Mouse (Mus musculus): ENCODE data around the gene Rras. TPM values are rescaled to one million over a fixed set of nuclear protein-coding genes. Genes with fewer than 3 reads are reported as not detected.

Rras gene
- total RNA-seq, 2 experiments from 2014 or later, result 11.8 to 12.2 TPM

- H3K4me3 ChIP-seq, result no peak overlapping the region
- intact Hi-C loops (cut with DNase I), result loop anchor here (5.0 kb wide), 1 partner anchor 83 kb away; no protein-coding TSS in a partner anchor
- no peak for TF ChIP-seq CTCF (IDR thresholded peaks at IDR 0.05)
- no peak for DNase-seq (ENCODE audit: extremely low spot score in 1 of 2, low spot score in 2 of 2)
- H3K27ac ChIP-seq, result no peak overlapping the region
These were observed 33.0 kb upstream of the Rras start for GRCm38 (mm10) chr7:44984833-44985164.

- DNase-seq (ENCODE audit: extremely low spot score in 1 of 2, low spot score in 2 of 2), result peak; percentile 43 to 62
- H3K27ac ChIP-seq, result peak overlapping the region; percentile 96
- intact Hi-C loops (cut with DNase I), result no loop called here
These were observed 32.1 kb upstream of the Rras start for GRCm38 (mm10) chr7:44985595-44986191.

GRCm38 (mm10) chr7:44986192-44986878 lies 31.4 kb upstream of the Rras start, which contains the start of gene Prmt1:
Gene Prmt1, minus strand, starts transcription at chr7:44986568.
- intact Hi-C loops (cut with DNase I), result no loop called here
- Histone ChIP-seq H3K27ac (peak within 1 kb of the TSS; percentile 96), H3K4me3 (peak within 1 kb of the TSS; percentile 97)
- DNase-seq (ENCODE audit: extremely low spot score in 1 of 2, low spot score in 2 of 2), result peak; percentile 95 to 98
- TF ChIP-seq CTCF (IDR thresholded peaks at IDR 0.05), result no peak

More at GRCm38 (mm10) chr7:44985595-44986191, 32.1 kb upstream of the Rras start:
- H3K4me3 ChIP-seq, result peak overlapping the region; percentile 97
- TF ChIP-seq CTCF (IDR thresholded peaks at IDR 0.05), result peak; percentile 27

GRCm38 (mm10) chr7:44986879-44987718 lies 30.7 kb upstream of the Rras start:
- intact Hi-C loops (cut with DNase I), result no loop called here
- Histone ChIP-seq H3K4me3 (peak overlapping the region; percentile 56), H3K27ac (peak overlapping the region; percentile 88)
- no peak for TF ChIP-seq CTCF (IDR thresholded peaks at IDR 0.05)
- no peak for DNase-seq (ENCODE audit: extremely low spot score in 1 of 2, low spot score in 2 of 2)

GRCm38 (mm10) chr7:44996672-44997071 lies 21.1 kb upstream of the Rras start:
- intact Hi-C loops (cut with DNase I), result no loop called here
- peak overlapping the region; percentile 76 for H3K4me3 ChIP-seq
- TF ChIP-seq CTCF (IDR thresholded peaks at IDR 0.05), result no peak
- no peak overlapping the region for H3K27ac ChIP-seq
- DNase-seq (ENCODE audit: extremely low spot score in 1 of 2, low spot score in 2 of 2), result no peak

GRCm38 (mm10) chr7:44997231-44997939 lies 20.4 kb upstream of the Rras start, which contains the start of gene Irf3:
Gene Irf3, plus strand, starts transcription at chr7:44997648.
- intact Hi-C loops (cut with DNase I), result no loop called here
- peak; percentile 94 to 95 for DNase-seq (ENCODE audit: extremely low spot score in 1 of 2, low spot score in 2 of 2)
- no peak for TF ChIP-seq CTCF (IDR thresholded peaks at IDR 0.05)
- Histone ChIP-seq H3K27ac (peak within 1 kb of the TSS; percentile 76), H3K4me3 (peak within 1 kb of the TSS; percentile 76)

- H3K4me3 ChIP-seq, result peak overlapping the region; percentile 76
- H3K27ac ChIP-seq, result peak overlapping the region; percentile 75
- intact Hi-C loops (cut with DNase I), result loop anchor here (2.0 kb wide), 1 partner anchor 17 kb away; no protein-coding TSS in a partner anchor
- DNase-seq (ENCODE audit: extremely low spot score in 1 of 2, low spot score in 2 of 2), result no peak
- TF ChIP-seq CTCF (IDR thresholded peaks at IDR 0.05), result no peak
These were observed 19.8 kb upstream of the Rras start for GRCm38 (mm10) chr7:44997940-44998428.

- Histone ChIP-seq H3K4me3 (peak within 1 kb of the TSS; percentile 76), H3K27ac (peak within 1 kb of the TSS; percentile 75)
- intact Hi-C loops (cut with DNase I), result loop anchor here (2.0 kb wide), 1 partner anchor 16 kb away; no protein-coding TSS in a partner anchor
- TF ChIP-seq CTCF (IDR thresholded peaks at IDR 0.05), result no peak
- DNase-seq (ENCODE audit: extremely low spot score in 1 of 2, low spot score in 2 of 2), result no peak
These were observed 19.2 kb upstream of the Rras start, which contains the start of gene Bcl2l12 for GRCm38 (mm10) chr7:44998501-44998955. Gene Bcl2l12, minus strand, starts transcription at chr7:44998712.

GRCm38 (mm10) chr7:44999753-45000152 lies 18.0 kb upstream of the Rras start:
- intact Hi-C loops (cut with DNase I), result loop anchor here (2.0 kb wide), 1 partner anchor 15 kb away; no protein-coding TSS in a partner anchor
- no peak for DNase-seq (ENCODE audit: extremely low spot score in 1 of 2, low spot score in 2 of 2)
- no peak for TF ChIP-seq CTCF (IDR thresholded peaks at IDR 0.05)
- H3K4me3 ChIP-seq, result no peak overlapping the region
- no peak overlapping the region for H3K27ac ChIP-seq

GRCm38 (mm10) chr7:45000539-45001114 lies 17.1 kb upstream of the Rras start:
- no peak for DNase-seq (ENCODE audit: extremely low spot score in 1 of 2, low spot score in 2 of 2)
- no peak overlapping the region for H3K27ac ChIP-seq
- intact Hi-C loops (cut with DNase I), result no loop called here
- no peak overlapping the region for H3K4me3 ChIP-seq
- no peak for TF ChIP-seq CTCF (IDR thresholded peaks at IDR 0.05)

Data from left cerebral cortex, adult 2 months (tissue).